Mouse (Mus musculus) embryonic stem cell, embryonic (primary cell): ENCODE results near the gene Dirc2.

Experiments used
- CTCF ChIA-PET, 4 experiments: fragments of 300-600 bp in 2 of 4; fragments of 350-600 bp in 2 of 4; sonication (Branson Sonifier 250); formaldehyde crosslinking; loops; one replicate each; lab custom pipeline; 2022; ENCODE audit warnings: inconsistent platforms in 2 of 4; lab: Charles Lee
- POLR2A ChIA-PET, 4 experiments: fragments of 300-600 bp in 2 of 4; fragments of 350-600 bp in 2 of 4; sonication (Branson Sonifier 250); formaldehyde crosslinking; loops; one replicate each; lab custom pipeline; 2022; ENCODE audit warnings: antibody characterized with exemption in 4 of 4, inconsistent platforms in 1 of 4; lab: Charles Lee

Dirc2 gene

GRCm38 (mm10) chr16:35768785-35769642, at the start of gene Dirc2:
Gene Dirc2, minus strand, starts transcription at chr16:35769356.
- POLR2A ChIA-PET, result interaction anchor here (0.5 to 12.6 kb wide), 24 partner anchors 9 to 211 kb away, joined by 3 to 125 read pairs (median 4); no protein-coding TSS in a partner anchor
- CTCF ChIA-PET, result interaction anchor here in 1 of 4 experiments (0.6 kb wide), 1 partner anchor 35 kb away, joined by 3 read pairs; no protein-coding TSS in a partner anchor

GRCm38 (mm10) chr16:35817255-35818089, 48.3 kb upstream of the Dirc2 start:
- ChIA-PET POLR2A (interaction anchor here in 3 of 4 experiments (0.7 to 3.8 kb wide), 20 partner anchors 8 to 122 kb away, joined by 3 to 18 read pairs (median 4); partner anchors contain the start of gene Dirc2 (in 1 of the 3)), CTCF (interaction anchor here (0.6 to 2.4 kb wide), 27 partner anchors 8 to 1425 kb away, joined by 3 to 11 read pairs (median 4); no protein-coding TSS in a partner anchor)

- ChIA-PET POLR2A (interaction anchor here in 2 of 4 experiments (0.8 to 2.6 kb wide), 7 partner anchors 9 to 17 kb away, joined by 3 to 9 read pairs (median 5); no protein-coding TSS in a partner anchor), CTCF (no interaction called here)
Measured at GRCm38 (mm10) chr16:35813119-35813518, 44.0 kb upstream of the Dirc2 start.

GRCm38 (mm10) chr16:35808838-35809237, 39.7 kb upstream of the Dirc2 start:
- CTCF ChIA-PET, result interaction anchor here in 2 of 4 experiments (0.6 to 0.7 kb wide), 2 partner anchors 11 to 1725 kb away, joined by 3 read pairs; no protein-coding TSS in a partner anchor
- POLR2A ChIA-PET, result interaction anchor here in 2 of 4 experiments (0.6 to 1.8 kb wide), 5 partner anchors 10 to 17 kb away, joined by 3 to 6 read pairs (median 4); no protein-coding TSS in a partner anchor

DNA sequence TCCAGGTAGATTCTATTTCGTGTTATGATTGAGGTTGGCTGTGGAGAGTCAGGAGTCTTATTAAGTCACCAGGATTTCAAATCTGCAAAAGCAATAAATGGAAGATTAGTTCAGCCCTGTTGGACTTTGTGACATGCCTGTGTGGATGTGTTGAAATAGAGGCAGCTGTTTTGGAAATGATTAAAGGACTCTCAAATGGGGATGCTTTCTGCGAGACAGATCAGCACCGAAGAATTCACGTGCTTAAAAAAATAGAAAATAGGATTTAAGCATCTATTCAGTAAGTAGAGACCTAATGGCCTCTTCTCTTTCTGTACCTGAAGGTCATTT, 38.5 kb upstream of the Dirc2 start:
- ChIA-PET CTCF (no interaction called here), POLR2A (interaction anchor here in 1 of 4 experiments (1.2 kb wide), 1 partner anchor 15 kb away, joined by 3 read pairs; no protein-coding TSS in a partner anchor)

DNA sequence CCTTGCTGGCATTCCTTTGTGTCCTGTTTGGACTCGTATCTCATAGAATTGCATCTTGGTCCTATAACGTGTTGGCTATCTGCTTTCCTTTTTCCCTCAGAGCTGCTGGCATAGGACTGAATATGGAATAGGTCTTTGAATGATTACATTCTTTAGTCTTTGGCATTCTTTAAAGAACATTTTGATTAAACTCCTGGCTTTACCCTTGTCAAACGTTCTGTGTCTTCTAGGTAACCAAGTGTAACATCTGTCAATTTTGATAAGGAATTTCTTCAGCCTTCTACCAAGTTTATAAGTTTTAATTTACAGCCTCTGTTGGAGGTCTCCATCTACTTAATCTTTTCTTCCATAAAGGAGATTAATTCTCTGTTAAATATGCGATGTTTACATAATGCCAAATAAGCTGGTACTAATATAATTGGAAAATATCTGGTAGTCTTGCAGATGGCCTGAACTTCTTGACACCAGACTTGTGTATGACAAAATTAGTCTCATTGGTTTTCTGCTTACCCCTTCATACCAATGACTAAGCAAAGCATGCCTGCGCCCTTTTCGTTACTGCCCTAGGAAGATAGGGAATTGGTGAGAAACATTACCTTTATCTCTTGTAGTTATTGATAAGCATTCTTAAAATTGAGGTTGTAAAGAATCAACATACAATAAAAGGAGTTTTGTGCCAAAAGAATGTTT, 38.0 kb upstream of the Dirc2 start:
- POLR2A ChIA-PET, result interaction anchor here in 1 of 4 experiments (0.9 kb wide), 1 partner anchor 9 kb away, joined by 3 read pairs; no protein-coding TSS in a partner anchor
- CTCF ChIA-PET, result no interaction called here

- ChIA-PET POLR2A (interaction anchor here in 3 of 4 experiments (0.8 to 9.7 kb wide), 23 partner anchors 9 to 217 kb away, joined by 3 to 125 read pairs (median 5); partner anchors contain the start of genes Hspbap1 (in 2 of the 3) and Dirc2 (in 1 of the 3)), CTCF (interaction anchor here (0.8 to 1.6 kb wide), 6 partner anchors 13 to 14 kb away, joined by 3 to 7 read pairs (median 4); no protein-coding TSS in a partner anchor)
Measured at GRCm38 (mm10) chr16:35803723-35804122, 34.6 kb upstream of the Dirc2 start.

GRCm38 (mm10) chr16:35802163-35802562, 33.0 kb upstream of the Dirc2 start:
- CTCF ChIA-PET, result interaction anchor here in 1 of 4 experiments (1.6 kb wide), 1 partner anchor 15 kb away, joined by 4 read pairs; no protein-coding TSS in a partner anchor
- POLR2A ChIA-PET, result interaction anchor here in 3 of 4 experiments (0.6 to 9.7 kb wide), 21 partner anchors 9 to 779 kb away, joined by 3 to 125 read pairs (median 6); partner anchors contain the start of genes Hspbap1 (in 2 of the 3) and Dirc2 (in 1 of the 3)

DNA sequence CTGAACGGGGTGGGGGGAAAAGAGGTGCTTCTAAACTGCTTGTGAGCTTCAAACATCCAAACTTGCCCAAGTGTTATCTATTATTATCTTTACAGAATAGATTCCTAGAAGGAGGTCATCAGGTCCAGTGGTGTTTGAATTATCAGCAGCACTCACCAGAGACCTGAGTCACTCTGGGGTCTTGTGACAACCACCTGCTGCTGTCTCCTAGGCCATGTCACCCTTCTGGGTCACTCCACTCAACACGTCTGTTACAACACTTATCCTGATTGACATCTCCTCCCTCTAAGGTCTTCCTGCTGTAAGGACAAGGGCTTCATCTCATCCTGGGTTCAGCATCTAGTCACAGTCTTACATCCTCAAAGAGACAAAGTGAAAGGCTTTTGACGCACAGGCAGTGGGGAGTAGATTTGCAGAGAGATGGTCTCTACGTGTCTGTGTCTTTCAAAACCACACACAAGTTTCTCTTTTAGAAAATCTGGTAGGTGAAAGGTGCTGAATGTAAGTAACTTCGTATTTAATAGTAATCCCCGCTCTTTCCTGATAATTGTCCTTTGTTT, 22.9 kb upstream of the Dirc2 start:
- POLR2A ChIA-PET, result interaction anchor here in 3 of 4 experiments (0.6 to 4.6 kb wide), 7 partner anchors 9 to 33 kb away, joined by 3 to 36 read pairs (median 6); no protein-coding TSS in a partner anchor
- CTCF ChIA-PET, result no interaction called here

DNA sequence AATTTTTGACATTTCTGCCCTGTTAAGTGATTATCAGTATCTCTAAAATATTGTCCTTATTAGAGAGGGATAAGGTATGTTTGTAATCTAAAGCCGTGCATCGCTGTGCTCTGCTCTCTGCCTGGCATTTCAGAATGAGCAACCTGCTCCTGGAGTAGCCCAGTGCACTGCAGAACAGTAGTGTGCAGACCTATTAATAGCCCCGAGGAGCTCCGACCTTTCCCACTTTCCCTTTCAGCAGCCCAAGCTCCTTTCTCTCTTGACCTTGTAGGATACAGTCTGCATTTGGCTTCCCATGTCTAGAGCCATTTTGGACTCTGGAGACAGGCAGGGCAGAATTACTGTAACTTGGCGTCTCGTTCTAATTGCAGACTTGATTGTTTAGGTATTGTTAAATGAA, 19.2 kb upstream of the Dirc2 start:
- POLR2A ChIA-PET, result interaction anchor here in 3 of 4 experiments (1.0 to 1.8 kb wide), 6 partner anchors 9 to 18 kb away, joined by 3 to 7 read pairs (median 5); partner anchors contain the start of gene Hspbap1 (in 1 of the 3)
- CTCF ChIA-PET, result interaction anchor here in 2 of 4 experiments (0.5 to 0.6 kb wide), 2 partner anchors 52 to 293 kb away, joined by 3 to 4 read pairs; no protein-coding TSS in a partner anchor

GRCm38 (mm10) chr16:35787568-35788189, 18.5 kb upstream of the Dirc2 start:
- CTCF ChIA-PET, result interaction anchor here in 1 of 4 experiments (0.6 kb wide), 1 partner anchor 293 kb away, joined by 4 read pairs; no protein-coding TSS in a partner anchor
- POLR2A ChIA-PET, result interaction anchor here in 3 of 4 experiments (1.0 to 1.8 kb wide), 7 partner anchors 9 to 17 kb away, joined by 3 to 7 read pairs (median 5); partner anchors contain the start of gene Hspbap1 (in 1 of the 3)

- ChIA-PET POLR2A (interaction anchor here in 2 of 4 experiments (1.0 to 1.8 kb wide), 4 partner anchors 10 to 17 kb away, joined by 4 to 7 read pairs (median 5); partner anchors contain the start of gene Hspbap1 (in 1 of the 2)), CTCF (no interaction called here)
Measured at GRCm38 (mm10) chr16:35787163-35787562, 18.0 kb upstream of the Dirc2 start.

DNA sequence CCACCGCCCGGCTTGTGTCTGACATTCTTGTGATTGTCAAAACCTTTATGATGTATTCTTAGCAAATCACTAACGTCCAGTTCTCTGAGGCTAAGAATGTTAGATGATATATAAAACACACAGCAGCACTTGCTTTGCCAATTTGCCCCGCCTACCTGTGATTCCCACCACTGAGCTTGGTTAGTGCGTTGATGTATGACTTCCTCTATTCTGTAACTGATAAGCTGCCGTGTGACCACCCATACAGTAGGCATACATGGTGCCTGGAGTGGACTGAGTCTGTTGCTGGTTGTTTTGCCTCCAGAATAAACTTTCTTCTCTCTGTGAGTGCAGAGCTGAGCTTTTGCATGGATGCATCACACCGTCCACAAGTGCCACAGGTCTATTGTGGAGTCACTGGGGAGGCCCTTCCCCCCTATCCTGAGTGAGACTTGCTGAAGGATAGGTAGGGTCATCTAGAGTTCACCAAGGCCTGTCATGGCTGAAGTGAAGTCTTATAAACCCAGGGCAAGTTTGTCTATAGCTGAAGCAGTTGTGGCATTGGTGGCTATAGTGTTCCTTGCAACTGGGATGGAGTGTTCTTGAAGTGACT, 15.1 kb upstream of the Dirc2 start:
- ChIA-PET POLR2A (interaction anchor here in 3 of 4 experiments (0.7 to 6.2 kb wide), 15 partner anchors 9 to 41 kb away, joined by 3 to 90 read pairs (median 6); partner anchors contain the start of genes Hspbap1 (in 3 of the 3) and Dirc2 (in 2 of the 3)), CTCF (interaction anchor here in 2 of 4 experiments (1.0 to 1.5 kb wide), 3 partner anchors 33 to 51 kb away, joined by 4 to 5 read pairs (median 4); no protein-coding TSS in a partner anchor)

DNA sequence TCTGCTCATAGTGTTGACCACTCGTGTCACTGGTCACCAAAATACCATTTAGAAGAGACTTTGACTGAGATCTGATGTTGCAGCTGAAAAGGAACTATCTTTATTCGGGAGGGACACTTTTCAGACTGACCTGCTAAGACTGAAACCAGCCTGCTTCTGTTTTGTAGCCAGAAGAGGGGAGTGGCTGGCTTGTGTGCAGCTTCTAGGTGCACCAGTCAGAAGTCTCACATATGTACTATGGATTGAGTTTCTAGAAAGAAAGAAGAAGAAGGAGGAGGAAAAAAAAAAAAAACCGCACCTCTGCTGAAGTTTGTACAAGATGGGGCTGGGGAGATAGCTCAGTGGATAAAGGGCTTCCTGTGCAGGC, 14.0 kb upstream of the Dirc2 start:
- CTCF ChIA-PET, result interaction anchor here in 3 of 4 experiments (0.5 to 0.9 kb wide), 4 partner anchors 57 to 1063 kb away, joined by 3 read pairs; no protein-coding TSS in a partner anchor
- POLR2A ChIA-PET, result interaction anchor here (0.6 to 6.2 kb wide), 19 partner anchors 10 to 195 kb away, joined by 3 to 90 read pairs (median 4); partner anchors contain the start of genes Dirc2 (in 3 of the 4) and Hspbap1 (in 3 of the 4)
